Mouse (Mus musculus) erythroblast, embryonic 14.5 days (primary cell): ENCODE measurements around the gene Intu.

Experiments
- GATA1 ChIP-seq: IDR thresholded peaks from 2 replicates; pipeline ENCODE4 v1.6.1; 2012; ENCODE audit warnings: low read length, inconsistent platforms, mixed read lengths
- TAL1 ChIP-seq: IDR thresholded peaks from 3 replicates; pipeline ENCODE4 v1.6.1; 2012; ENCODE audit warnings: low read length, inconsistent platforms, mixed read lengths

DNA sequence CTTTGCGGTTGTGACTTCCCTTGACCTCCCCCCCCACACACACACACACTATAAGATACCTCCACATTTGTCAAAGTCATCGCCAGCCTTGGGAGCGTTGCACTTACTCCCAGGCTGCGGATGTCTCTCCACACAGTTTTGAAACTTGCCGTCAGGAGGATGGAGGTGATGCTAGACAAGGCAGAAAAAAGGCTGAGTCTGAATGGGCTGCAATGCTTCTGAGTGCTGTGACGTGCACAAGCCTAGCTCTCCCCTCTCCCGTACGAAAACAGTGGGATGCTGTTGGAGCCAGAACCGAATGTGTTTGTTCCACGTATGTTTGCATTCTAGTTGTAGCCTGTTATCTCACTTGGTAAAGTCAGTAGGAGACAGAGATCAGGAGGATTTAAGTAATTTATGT, 162.3 kb downstream of the Intu start:
- TF ChIP-seq TAL1 (no peak), GATA1 (no peak)
